Mouse (Mus musculus): ENCODE data around the gene Fst.

The Fst gene

DNA sequence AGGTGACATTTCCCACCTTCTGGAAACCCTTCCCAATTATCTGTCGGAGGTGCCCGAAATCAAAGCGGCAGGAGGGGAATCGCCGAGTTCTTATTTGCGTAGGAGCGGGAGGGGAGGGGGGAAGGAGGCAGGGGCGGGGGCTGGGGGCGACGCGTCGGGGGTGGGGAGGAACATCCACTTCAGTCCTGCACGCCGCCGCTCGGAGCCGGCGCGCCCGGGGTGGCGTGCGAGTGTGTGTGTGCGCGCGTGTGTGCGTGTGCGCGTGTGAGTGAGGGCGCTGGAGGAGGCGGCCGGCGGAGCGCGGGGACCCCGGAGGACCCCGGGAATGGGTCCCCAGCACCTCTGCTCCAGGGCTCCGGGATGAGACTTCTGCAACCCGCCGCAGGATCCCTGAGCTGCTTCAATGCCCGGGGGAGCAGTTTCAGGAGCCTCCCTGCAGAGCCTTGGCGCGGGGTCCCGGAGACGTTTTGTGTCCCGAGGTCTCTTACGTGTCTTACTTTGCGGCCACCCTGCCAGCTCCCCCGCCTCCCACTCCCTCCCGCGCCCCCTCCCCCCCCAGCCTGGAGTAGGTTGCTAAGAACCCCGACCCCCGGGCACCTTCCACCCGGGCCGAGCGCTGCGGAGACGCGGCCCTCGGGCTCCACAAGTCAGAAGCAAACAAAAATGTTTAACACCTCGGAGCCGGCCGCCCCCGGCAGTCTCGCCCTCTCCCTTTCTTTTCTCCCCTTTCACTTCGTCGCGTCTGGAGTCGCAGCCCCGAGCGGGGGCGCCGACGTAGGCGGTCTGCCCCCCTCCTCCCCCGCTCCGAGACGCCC lies at the start of gene Fst:
Fst (minus strand) TSS at position 66 of the 815 bp plus-strand sequence.
- no peak for DNase-seq

GRCm38 (mm10) chr13:114493826-114494225 lies 35.1 kb upstream of the Fst start:
- DNase-seq = no peak

GRCm38 (mm10) chr13:114488178-114488577 lies 29.4 kb upstream of the Fst start:
- DNase-seq = no peak

DNA sequence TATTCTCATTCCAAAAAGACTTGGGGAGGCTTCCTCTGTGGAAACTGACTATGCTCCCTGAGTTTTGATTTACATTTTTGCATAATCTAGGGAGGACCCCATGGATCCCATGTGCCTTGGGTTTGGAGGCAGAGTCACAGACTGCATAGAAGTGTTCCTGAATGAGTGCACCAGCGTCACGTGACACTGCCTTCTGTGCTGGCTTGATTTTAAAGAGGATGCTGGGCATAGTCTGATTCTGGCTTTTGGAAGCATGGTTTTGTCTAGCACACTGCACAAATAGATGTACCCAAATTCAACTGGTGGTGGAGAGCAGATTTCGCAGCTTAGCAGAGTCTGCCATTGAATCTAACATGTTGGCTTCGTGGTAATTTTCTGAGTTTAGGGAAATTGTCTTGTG lies 19.6 kb upstream of the Fst start:
- no peak for DNase-seq

- no peak for DNase-seq
These were observed 11.2 kb upstream of the Fst start for GRCm38 (mm10) chr13:114469945-114470344.

- no peak for DNase-seq
These were observed 7.6 kb upstream of the Fst start for GRCm38 (mm10) chr13:114466269-114466919.

DNA sequence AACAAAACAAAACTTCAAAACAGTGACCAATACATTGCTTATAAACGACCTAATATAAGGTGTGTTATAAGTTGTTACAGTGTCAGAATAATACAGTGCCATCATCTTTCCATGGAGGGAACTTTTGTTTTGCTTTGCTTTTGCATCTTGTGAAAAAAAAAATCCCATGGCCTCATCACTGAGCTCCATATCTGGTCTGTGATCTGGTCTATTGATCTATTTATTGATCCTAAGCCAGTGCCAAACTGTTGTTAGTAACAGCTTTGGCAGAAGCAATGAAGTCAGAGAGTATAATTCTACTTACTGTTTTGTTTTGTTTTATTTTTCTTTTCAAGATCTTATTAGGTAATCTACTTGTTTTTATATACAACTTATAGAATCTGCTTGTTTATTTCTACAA lies 6.6 kb upstream of the Fst start:
- DNase-seq = no peak

- no peak for DNase-seq
These were observed 6.1 kb upstream of the Fst start for GRCm38 (mm10) chr13:114464824-114465223.

- DNase-seq = no peak
These were observed 4.0 kb upstream of the Fst start for GRCm38 (mm10) chr13:114462548-114463408.

DNA sequence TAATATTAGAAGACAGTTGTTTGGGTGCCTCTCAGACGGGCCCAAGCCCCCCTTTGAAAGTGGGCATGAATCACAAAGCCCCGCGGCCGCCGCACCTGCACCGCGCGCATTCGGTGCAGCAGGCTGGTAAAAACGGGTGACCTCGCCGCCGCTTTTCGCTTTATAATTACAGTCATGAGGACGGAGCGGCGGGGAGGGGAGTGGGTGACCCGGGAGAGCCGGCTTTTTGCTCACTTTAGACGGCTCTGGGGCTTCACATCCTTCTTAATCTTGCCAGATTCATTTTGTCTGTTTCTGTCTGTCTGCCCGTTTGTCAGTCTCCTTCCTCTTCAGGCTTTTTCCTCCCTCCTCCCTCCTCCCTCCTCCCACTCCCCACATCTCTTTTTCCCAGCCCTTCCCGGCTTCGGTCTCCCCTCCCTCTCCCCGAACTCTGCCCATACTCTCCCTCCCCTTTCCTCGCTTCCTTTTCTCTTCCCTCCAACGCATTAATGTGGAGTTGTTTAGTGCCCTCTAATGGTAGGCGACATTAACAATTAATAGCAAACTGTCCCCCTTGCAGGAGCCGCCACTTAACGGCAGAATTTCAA lies 1.6 kb upstream of the Fst start:
- peak; percentile 60 for DNase-seq

GRCm38 (mm10) chr13:114459701-114460160 lies 980 bp upstream of the Fst start:
- no peak for DNase-seq

DNA sequence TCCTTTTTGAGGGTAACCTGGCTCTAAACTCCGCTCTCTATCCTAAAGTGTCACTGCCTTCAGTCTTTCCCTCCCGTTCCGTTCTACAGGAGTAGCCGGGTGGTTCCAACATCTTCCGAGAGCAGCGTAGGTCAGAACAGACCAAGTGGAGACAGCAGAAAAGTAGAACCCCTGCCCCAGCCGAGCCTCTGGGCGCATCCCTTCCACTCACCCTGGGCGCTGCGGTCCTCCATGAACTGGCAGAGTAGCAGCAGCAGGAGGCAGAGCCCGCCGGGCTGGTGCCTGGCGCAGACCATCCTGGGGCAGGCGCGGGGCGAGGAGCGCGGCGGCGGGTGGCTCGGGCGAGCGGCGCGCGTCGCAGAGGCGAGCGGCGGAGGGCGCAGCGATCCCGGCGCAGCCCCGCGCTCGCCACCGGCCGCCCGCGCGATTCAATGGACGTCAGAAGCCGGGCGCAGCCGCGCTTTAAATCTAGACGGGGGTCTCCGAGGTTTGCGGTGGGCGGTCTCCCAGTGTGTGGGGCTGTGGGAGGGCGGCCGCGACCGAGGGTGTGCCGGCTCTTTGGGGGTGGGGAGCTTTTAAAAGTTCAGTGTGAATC lies 363 bp downstream of the Fst start:
- no peak for DNase-seq

GRCm38 (mm10) chr13:114457567-114458120 lies 1.1 kb downstream of the Fst start:
- no peak for DNase-seq

DNA sequence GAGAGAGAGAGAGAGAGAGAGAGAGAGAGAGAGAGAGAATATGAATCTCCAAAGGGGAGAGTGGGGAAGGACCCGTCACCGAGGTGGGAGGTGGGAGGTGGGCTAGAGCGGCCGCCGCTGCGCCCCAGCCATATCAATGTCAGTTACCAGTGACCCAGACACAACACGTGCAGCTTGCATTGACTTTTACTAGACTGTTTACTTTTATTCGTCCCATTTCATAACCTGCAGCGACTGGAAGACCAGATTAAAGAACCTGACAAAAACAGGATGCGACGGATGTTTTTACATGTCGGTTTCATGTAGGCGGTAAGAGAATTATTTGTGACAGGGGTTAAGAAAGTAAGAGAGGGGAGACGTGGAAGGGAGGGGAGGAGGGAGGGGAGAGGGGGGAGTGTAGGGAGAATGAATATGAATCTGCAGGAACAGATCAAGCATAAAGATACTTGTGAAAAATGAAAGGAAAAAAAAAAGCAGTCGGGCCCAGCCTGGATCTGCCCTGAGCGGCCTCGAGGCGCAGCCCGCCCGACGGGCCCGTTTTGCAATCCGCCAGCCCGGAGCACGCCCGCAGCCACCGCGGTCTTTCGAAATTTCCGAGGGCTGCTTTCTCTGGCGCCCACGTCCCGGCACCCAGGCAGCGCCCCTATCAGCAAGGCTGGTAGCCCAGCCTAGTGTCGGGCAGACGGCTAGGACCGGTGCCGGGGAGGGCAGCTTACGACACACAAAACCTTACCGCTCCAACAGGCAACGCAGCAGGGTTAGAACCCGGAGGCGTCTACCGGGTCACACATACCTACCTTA lies 1.8 kb downstream of the Fst start:
- no peak for DNase-seq

- DNase-seq = peak; percentile 30
These were observed 2.5 kb downstream of the Fst start for GRCm38 (mm10) chr13:114456224-114456623.

GRCm38 (mm10) chr13:114455788-114456187 lies 3.0 kb downstream of the Fst start:
- DNase-seq = no peak

- no peak for DNase-seq
These were observed 11.5 kb downstream of the Fst start for GRCm38 (mm10) chr13:114447213-114447612.

- DNase-seq = no peak
These were observed 26.3 kb downstream of the Fst start for GRCm38 (mm10) chr13:114432491-114432890.

DNA sequence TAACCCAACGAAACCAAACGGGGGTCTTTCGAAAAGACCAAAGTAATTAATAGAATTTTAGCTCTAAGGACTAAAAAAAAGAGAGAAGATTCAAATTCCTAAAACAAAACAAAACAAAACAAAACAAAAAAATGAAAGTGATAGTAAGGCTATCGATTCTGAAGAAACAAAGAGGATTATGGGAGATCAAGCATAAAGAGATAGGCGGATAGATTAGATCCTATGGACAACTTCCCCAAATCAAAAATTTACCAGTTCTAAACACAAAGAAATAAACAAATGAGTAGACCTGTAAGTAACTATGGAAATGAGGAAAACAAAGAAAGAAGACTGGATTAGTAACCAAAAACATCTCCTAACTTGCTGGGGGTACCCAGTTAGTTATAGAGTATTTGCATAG lies 33.5 kb downstream of the Fst start:
- DNase-seq = no peak

DNA sequence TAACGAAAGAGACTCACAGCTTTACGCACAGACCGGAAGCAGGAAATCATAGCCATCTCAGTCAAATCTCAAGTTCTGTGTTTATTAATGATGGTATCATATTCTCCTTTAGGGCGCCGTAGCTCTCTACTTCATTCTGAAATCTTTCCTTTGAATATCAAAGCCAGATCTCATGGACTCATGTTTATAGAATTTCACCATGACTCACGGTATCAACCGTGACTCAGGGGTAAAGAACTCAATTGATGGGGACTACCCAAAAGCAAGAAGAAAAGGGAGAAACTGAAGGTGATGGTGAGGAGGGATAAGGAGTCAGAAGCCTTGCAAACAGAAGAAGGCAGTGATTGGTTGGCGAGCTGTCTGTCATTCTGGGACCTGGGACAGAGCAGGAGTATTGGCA lies 38.5 kb downstream of the Fst start:
- no peak for DNase-seq

- DNase-seq = no peak
These were observed 39.4 kb downstream of the Fst start for GRCm38 (mm10) chr13:114419364-114419763.

Data from kidney, adult 9 months (tissue).